Mouse (Mus musculus) hematopoietic stem cell, adult 5-6 weeks (primary cell): ENCODE data around the gene Akr1d1. TPM values are rescaled to one million over a fixed set of nuclear protein-coding genes. Genes with fewer than 3 reads are reported as not detected.
A peak's percentile ranks its signal among the peaks of the same experiment; 100 is the strongest.

Experiments used
- ATAC-seq, 2 experiments: fragments of 125-278 bp in 1 of 2; replicated peaks in 1 of 2; 2 replicates each; pipeline ENCODE4 v1.8.0; 2016 to 2017; ENCODE audit warnings: inconsistent platforms in 2 of 2, mild to moderate bottlenecking in 2 of 2, moderate number of reproducible peaks in 2 of 2, low read depth in 1 of 2, moderate TSS enrichment in 1 of 2; ENCODE audit not compliant: low FRiP score in 2 of 2, poor library complexity in 2 of 2, severe bottlenecking in 2 of 2, insufficient read depth in 1 of 2, low TSS enrichment in 1 of 2
- total RNA-seq: library from RNA; stranded (forward); fragments of 172-1452, 232-1000 nt; gene quantifications from 2 replicates; pipeline ENCODE4 v1.2.3, GENCODE M21; 2017

Gene Akr1d1
- total RNA-seq: not detected in 2 replicates

- ATAC-seq: no peak
These were observed at the start of gene Akr1d1 for GRCm38 (mm10) chr6:37529940-37530339. TSS of gene Akr1d1 (plus strand) at chr6:37530173.

- no peak for ATAC-seq
These were observed 48.8 kb upstream of the Akr1d1 start for GRCm38 (mm10) chr6:37481147-37481546.

GRCm38 (mm10) chr6:37483262-37483661, 46.7 kb upstream of the Akr1d1 start:
- ATAC-seq: no peak

- ATAC-seq: no peak
These were observed 45.3 kb upstream of the Akr1d1 start for GRCm38 (mm10) chr6:37484588-37485070.

GRCm38 (mm10) chr6:37486502-37486901, 43.5 kb upstream of the Akr1d1 start:
- no peak for ATAC-seq

- ATAC-seq: no peak
These were observed 37.7 kb upstream of the Akr1d1 start for GRCm38 (mm10) chr6:37492241-37492640.

GRCm38 (mm10) chr6:37494957-37495356, 35.0 kb upstream of the Akr1d1 start:
- 0 out of 4 replicates have a peak, but pooled peaks of 1 of the 2 experiments have one; percentile 17 for ATAC-seq

GRCm38 (mm10) chr6:37496866-37497265, 33.1 kb upstream of the Akr1d1 start:
- ATAC-seq: no peak

- ATAC-seq: no peak
These were observed 24.4 kb upstream of the Akr1d1 start for GRCm38 (mm10) chr6:37505588-37505987.

- ATAC-seq: no peak
These were observed 23.0 kb upstream of the Akr1d1 start for GRCm38 (mm10) chr6:37506909-37507515.

- no peak for ATAC-seq
These were observed 19.2 kb upstream of the Akr1d1 start for GRCm38 (mm10) chr6:37510786-37511185.

- no peak for ATAC-seq
These were observed 9.2 kb upstream of the Akr1d1 start for GRCm38 (mm10) chr6:37520631-37521375.

- ATAC-seq: no peak
These were observed 2.1 kb downstream of the Akr1d1 start for GRCm38 (mm10) chr6:37532036-37532435.

GRCm38 (mm10) chr6:37536831-37537230, 6.9 kb downstream of the Akr1d1 start:
- no peak for ATAC-seq

- no peak for ATAC-seq
These were observed 7.8 kb downstream of the Akr1d1 start for GRCm38 (mm10) chr6:37537801-37538200.

GRCm38 (mm10) chr6:37538792-37539191, 8.8 kb downstream of the Akr1d1 start:
- no peak for ATAC-seq

GRCm38 (mm10) chr6:37539403-37539802, 9.4 kb downstream of the Akr1d1 start:
- ATAC-seq: no peak

GRCm38 (mm10) chr6:37540113-37540512, 10.1 kb downstream of the Akr1d1 start:
- ATAC-seq: no peak

GRCm38 (mm10) chr6:37541171-37541570, 11.2 kb downstream of the Akr1d1 start:
- ATAC-seq: no peak
